Mouse (Mus musculus) stomach, embryonic 15.5 days (tissue): ENCODE measurements around the gene Map3k14. TPM values are rescaled to one million over a fixed set of nuclear protein-coding genes. Genes with fewer than 3 reads are reported as not detected.

Source experiments
- ATAC-seq: fragments of 200-750 bp; cut with Nextera tagmentation; 2 replicates; pipeline ENCODE4 v1.8.0; 2017; ENCODE audit warnings: low read depth, moderate number of reproducible peaks, moderate TSS enrichment; ENCODE audit not compliant: insufficient read depth, low FRiP score
- H3K27ac ChIP-seq: fragments of 300-500 bp; sonication (generic); 2 replicates; pipeline ENCODE4 v1.5.1; 2015; ENCODE audit warnings: mild to moderate bottlenecking, inconsistent platforms
- H3K27me3 ChIP-seq: fragments of 300-500 bp; sonication (generic); replicated peaks from 2 replicates; pipeline ENCODE4 v1.6.1; 2015; ENCODE audit warnings: inconsistent platforms
- H3K36me3 ChIP-seq: fragments of 300-500 bp; sonication (generic); 2 replicates; pipeline ENCODE4 v1.6.1; 2015; ENCODE audit warnings: inconsistent platforms
- H3K4me1 ChIP-seq: fragments of 300-500 bp; sonication (generic); 2 replicates; pipeline ENCODE4 v1.6.1; 2015; ENCODE audit warnings: inconsistent platforms
- H3K4me2 ChIP-seq: fragments of 300-500 bp; sonication (generic); 2 replicates; pipeline ENCODE4 v1.6.1; 2015; ENCODE audit warnings: mild to moderate bottlenecking, inconsistent platforms
- H3K4me3 ChIP-seq: fragments of 300-500 bp; sonication (generic); replicated peaks from 2 replicates; pipeline ENCODE4 v1.5.1; 2015; ENCODE audit warnings: inconsistent platforms
- H3K9ac ChIP-seq: fragments of 300-500 bp; sonication (generic); 2 replicates; pipeline ENCODE4 v1.6.1; 2015; ENCODE audit warnings: inconsistent platforms
- H3K9me3 ChIP-seq: fragments of 300-500 bp; sonication (generic); 2 replicates; pipeline ENCODE4 v1.6.1; 2016; ENCODE audit warnings: inconsistent platforms
- WGBS: fragments of 180-500 bp; shearing (Covaris S2); methylation state at CpG from one replicate; pipeline ENCODE4 v1.1.7; 2015; 5-methylcytosine and 5-hydroxymethylcytosine counted together
- polyA plus RNA-seq: library from polyadenylated mRNA; unstranded; fragments of >200 nt; fragmentation: Nextera tagmentation; extraction: Ambion mirVana; gene quantifications from 2 replicates; pipeline ENCODE4 v1.2.1, GENCODE M21; 2015

Gene Map3k14
- polyA plus RNA-seq, 1 experiment from 2014 or later, result 3.6 TPM

- Histone ChIP-seq H3K27me3 (no peaks in the 10 kb centered on the region), H3K27ac (no peak overlapping the region), H3K4me1 (peaks cover 22% of the 10 kb centered on the region), H3K36me3 (no peaks in the 10 kb centered on the region), H3K4me3 (no peak overlapping the region), H3K9me3 (no peaks in the 10 kb centered on the region), H3K4me2 (no peak overlapping the region), H3K9ac (no peak overlapping the region)
- no peak for ATAC-seq
- 81% methylated on average over 4 of the region's 4 CpGs for WGBS
Observed at GRCm38 (mm10) chr11:103257938-103258481, 9.3 kb downstream of the Map3k14 start.

DNA sequence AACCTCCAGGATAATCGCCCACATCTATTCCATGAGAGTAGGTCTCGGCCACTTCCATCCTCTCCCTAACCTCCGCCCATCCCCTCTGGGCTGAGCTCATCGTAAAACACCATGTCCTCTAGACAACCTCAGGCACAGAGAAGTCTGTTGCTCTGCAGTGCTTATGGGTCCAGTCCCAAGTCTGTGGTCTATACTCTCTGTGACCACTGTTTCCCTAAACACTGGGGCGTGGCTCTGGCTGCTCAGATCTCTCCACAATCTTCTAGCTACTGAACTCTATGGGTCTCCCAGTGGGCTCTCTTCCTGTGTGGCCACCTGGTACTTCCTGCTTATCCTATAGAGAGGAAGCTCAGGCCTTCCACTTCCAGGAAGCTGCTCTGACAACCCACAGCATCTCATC, 13.7 kb downstream of the Map3k14 start:
- Histone ChIP-seq H3K36me3 (no peaks in the 10 kb centered on the region), H3K4me2 (no peak overlapping the region), H3K27me3 (no peaks in the 10 kb centered on the region), H3K9me3 (no peaks in the 10 kb centered on the region), H3K9ac (no peak overlapping the region), H3K27ac (no peak overlapping the region), H3K4me3 (no peak overlapping the region), H3K4me1 (0 out of 2 replicates have a peak, but pooled peaks cover 19% of the 10 kb centered on the region)
- peak; percentile 22; the same call in 1 of the 2 replicates for ATAC-seq
- 88% methylated on average over 5 of the region's 5 CpGs for WGBS

DNA sequence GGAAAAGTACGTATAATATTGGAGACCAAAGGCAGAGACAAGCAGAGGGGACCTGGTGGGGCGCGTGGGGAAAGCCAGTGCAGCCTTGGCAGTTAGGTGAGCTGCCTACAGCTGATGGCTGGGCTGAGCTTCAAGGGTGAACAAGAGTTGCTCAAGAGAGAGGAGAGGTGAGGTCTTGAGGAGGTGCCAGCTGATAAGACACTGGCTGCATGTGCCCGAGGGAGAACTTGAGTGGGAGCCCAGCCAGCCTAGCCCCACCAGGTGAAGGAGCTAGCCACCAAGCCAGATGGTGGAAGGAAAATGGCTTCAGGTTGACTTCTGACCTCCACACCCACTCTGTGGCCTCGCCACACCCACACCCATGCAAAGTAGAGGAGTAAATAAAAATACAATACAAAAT, 14.9 kb downstream of the Map3k14 start:
- Histone ChIP-seq H3K4me1 (peaks cover 28% of the 10 kb centered on the region), H3K9me3 (no peaks in the 10 kb centered on the region), H3K9ac (no peak overlapping the region), H3K27ac (no peak overlapping the region), H3K27me3 (no peaks in the 10 kb centered on the region), H3K36me3 (no peaks in the 10 kb centered on the region), H3K4me2 (no peak overlapping the region), H3K4me3 (no peak overlapping the region)
- no peak for ATAC-seq
- 80% methylated on average over 5 of the region's 5 CpGs for WGBS

- Histone ChIP-seq H3K9ac (no peak overlapping the region), H3K9me3 (no peaks in the 10 kb centered on the region), H3K27me3 (no peaks in the 10 kb centered on the region), H3K36me3 (no peaks in the 10 kb centered on the region), H3K4me3 (no peak overlapping the region), H3K4me1 (peaks cover 37% of the 10 kb centered on the region), H3K27ac (no peak overlapping the region), H3K4me2 (no peak overlapping the region)
- WGBS, result 83% methylated on average over 3 of the region's 3 CpGs
- ATAC-seq, result no peak
Observed at GRCm38 (mm10) chr11:103250324-103250723, 16.9 kb downstream of the Map3k14 start.

DNA sequence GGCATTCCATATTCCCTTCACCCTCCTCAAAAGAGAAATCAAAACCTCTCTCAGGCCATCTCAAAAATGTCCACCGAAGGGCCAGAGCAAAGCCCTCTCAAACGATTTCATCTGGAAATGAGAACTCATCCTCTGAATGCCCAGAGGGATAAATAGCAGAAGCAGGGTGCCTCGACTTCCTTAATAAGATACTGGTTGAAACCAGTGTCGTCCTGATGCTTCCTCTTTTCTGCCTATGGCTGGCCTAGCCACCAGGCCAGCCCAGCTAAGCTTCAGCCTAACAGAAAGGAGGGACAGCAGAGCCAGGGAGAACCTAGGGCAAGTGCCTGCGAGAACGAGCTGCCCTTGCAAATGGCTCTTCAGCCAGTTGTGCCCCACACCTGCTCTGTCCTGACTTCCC, 17.8 kb downstream of the Map3k14 start:
- WGBS, result 56% methylated on average over 6 of the region's 6 CpGs
- H3K9ac ChIP-seq, result no peak overlapping the region
- no peak for ATAC-seq
- peak overlapping the region; percentile 31; the same call in 1 of the 2 replicates for H3K27ac ChIP-seq
- 0 out of 2 replicates have a peak overlapping the region, but pooled peaks have one; percentile 2 for H3K4me2 ChIP-seq
- no peak overlapping the region for H3K4me3 ChIP-seq
- H3K36me3 ChIP-seq, result no peaks in the 10 kb centered on the region
- H3K9me3 ChIP-seq, result no peaks in the 10 kb centered on the region
- H3K4me1 ChIP-seq, result peaks cover 37% of the 10 kb centered on the region
- H3K27me3 ChIP-seq, result no peaks in the 10 kb centered on the region

DNA sequence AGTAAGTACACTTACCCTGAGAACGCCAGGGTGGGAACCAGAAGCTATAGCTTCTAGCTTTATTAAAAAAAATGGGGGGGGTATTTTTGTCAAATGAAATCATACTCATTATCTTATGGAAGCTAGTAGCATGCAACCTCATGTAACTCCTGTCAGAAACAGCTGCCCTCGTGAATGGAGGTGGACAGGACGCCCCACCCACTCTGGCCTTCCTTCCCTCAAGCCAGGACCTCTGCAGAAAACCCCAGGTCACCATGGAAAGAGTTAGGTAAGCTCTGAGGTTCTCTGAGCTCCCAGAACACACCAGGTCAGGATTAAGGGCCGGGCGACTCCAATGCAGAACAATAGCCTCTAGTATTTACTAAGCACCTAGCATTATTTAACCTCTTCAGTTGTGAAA, 18.4 kb downstream of the Map3k14 start:
- H3K36me3 ChIP-seq, result no peaks in the 10 kb centered on the region
- ATAC-seq, result no peak
- H3K9ac ChIP-seq, result no peak overlapping the region
- H3K4me2 ChIP-seq, result no peak overlapping the region
- no peaks in the 10 kb centered on the region for H3K9me3 ChIP-seq
- no peak overlapping the region for H3K4me3 ChIP-seq
- H3K27ac ChIP-seq, result 0 out of 2 replicates have a peak overlapping the region, but pooled peaks have one; percentile 31
- 61% methylated on average over 5 of the region's 5 CpGs for WGBS
- H3K4me1 ChIP-seq, result peaks cover 37% of the 10 kb centered on the region
- no peaks in the 10 kb centered on the region for H3K27me3 ChIP-seq

DNA sequence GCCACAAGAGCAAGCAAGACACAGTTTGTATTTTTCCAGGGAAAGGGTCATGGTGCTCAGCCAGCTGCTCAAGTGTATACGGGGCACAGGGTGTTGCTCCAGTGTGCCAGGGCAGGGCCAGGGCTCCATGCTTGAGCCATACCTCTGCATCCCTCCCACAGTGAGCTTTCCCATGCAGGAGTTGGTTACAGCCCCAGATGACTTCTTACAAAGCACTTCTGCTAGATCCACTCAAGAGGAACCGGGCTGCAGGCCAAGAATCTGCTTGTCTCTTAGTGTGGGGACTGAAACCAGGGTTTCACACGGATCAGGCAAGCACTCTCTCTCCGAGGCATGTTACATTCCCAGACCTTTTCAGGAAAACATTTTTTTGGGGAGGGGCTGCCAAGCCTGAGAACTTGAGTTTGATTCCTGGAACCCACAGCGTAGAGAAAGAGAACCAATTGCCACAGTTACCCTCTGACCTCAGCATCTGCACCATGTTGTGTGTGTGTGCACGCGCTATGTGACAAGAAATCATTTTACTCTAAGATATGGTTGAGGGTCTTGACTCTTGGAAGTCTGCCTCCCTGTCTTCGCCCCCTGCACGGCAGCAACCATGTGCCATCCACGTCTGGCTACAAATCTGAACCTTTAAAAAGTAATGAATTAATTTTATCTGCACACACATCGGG, 19.6 kb downstream of the Map3k14 start:
- H3K27ac ChIP-seq, result peak overlapping the region; percentile 81
- no peak overlapping the region for H3K4me3 ChIP-seq
- H3K27me3 ChIP-seq, result no peaks in the 10 kb centered on the region
- no peak overlapping the region for H3K9ac ChIP-seq
- H3K36me3 ChIP-seq, result no peaks in the 10 kb centered on the region
- WGBS, result 48% methylated on average over 11 of the region's 11 CpGs
- H3K4me1 ChIP-seq, result peaks cover 32% of the 10 kb centered on the region
- H3K4me2 ChIP-seq, result no peak overlapping the region
- peak; percentile 51; the same call in 1 of the 2 replicates for ATAC-seq
- no peaks in the 10 kb centered on the region for H3K9me3 ChIP-seq

DNA sequence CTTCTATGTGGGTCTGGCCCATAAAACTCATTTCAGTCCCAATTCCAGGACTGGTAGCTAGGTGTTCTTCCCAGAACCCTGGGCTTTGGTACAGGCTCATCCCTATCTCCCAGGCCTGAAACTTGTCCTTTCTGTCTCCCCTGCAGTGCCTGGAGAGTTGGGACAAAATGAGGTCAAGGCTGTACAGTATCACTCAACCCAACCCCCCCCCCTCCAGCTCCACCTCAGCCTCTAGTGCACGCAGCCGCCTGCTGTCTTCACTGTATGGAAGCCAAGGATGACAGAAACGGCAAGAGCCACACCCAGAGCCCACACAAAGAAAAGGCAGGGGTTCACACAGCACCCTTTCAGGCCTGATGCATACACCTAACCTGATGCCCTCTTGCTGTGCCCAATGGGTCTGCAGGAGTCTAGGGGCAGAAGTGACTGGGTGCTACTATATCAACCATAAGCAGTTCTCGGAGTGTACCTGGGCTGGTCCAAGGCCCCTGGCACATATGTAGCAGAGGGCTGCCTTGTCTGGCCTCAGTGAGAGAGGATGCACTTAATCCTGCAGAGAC, 20.5 kb downstream of the Map3k14 start:
- Histone ChIP-seq H3K9ac (no peak overlapping the region), H3K36me3 (no peaks in the 10 kb centered on the region), H3K9me3 (no peaks in the 10 kb centered on the region), H3K4me3 (no peak overlapping the region), H3K27ac (peak overlapping the region; percentile 76), H3K27me3 (no peaks in the 10 kb centered on the region), H3K4me2 (0 out of 2 replicates have a peak overlapping the region, but pooled peaks have one; percentile 1), H3K4me1 (peaks cover 32% of the 10 kb centered on the region)
- 46% methylated on average over 4 of the region's 4 CpGs for WGBS
- peak; percentile 25; the same call in 1 of the 2 replicates for ATAC-seq

DNA sequence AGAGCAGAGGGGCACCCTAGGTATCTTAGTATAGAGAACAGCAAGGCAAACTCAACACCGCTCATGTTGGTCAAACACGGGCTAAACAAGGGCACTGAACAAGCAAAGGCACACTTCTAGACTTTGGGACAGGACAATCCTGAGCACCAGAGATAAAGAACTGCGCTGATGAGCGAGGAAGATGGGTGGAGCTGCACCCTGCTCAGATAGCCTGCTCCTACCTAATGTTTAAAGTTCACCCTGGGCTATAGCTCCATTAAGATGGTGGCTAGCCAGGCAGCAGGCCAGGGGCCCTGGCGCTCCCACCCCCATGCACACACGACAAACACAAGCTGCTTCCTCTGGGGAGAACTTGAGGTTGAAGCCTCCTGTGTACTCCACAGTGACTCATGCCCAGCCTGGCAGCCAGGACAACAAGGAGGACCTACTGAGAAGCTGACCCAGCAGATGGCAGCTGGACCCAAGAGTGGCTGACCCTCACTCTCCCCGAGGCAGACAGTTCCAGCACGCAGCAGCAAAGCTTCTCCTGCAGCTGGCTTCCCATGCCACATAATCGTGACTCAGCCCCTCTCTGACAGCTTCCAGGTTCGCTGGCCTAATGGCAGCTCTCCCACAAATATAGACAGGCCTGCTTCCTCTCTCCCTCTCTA, 21.1 kb downstream of the Map3k14 start:
- H3K9ac ChIP-seq, result no peak overlapping the region
- peaks cover 32% of the 10 kb centered on the region for H3K4me1 ChIP-seq
- H3K27ac ChIP-seq, result peak overlapping the region; percentile 76
- ATAC-seq, result peak; percentile 8; the same call in 1 of the 2 replicates
- H3K27me3 ChIP-seq, result no peaks in the 10 kb centered on the region
- WGBS, result 51% methylated on average over 10 of the region's 10 CpGs
- no peak overlapping the region for H3K4me3 ChIP-seq
- 0 out of 2 replicates have a peak overlapping the region, but pooled peaks have one; percentile 1 for H3K4me2 ChIP-seq
- H3K9me3 ChIP-seq, result no peaks in the 10 kb centered on the region
- H3K36me3 ChIP-seq, result no peaks in the 10 kb centered on the region

- ATAC-seq, result no peak
- Histone ChIP-seq H3K36me3 (0 out of 2 replicates have a peak, but pooled peaks cover 4% of the 10 kb centered on the region), H3K9ac (no peak overlapping the region), H3K27ac (no peak overlapping the region), H3K4me3 (no peak overlapping the region), H3K4me1 (peaks cover 36% of the 10 kb centered on the region), H3K4me2 (no peak overlapping the region), H3K27me3 (no peaks in the 10 kb centered on the region), H3K9me3 (no peaks in the 10 kb centered on the region)
- 77% methylated on average over 4 of the region's 4 CpGs for WGBS
Observed at GRCm38 (mm10) chr11:103244856-103245255, 22.4 kb downstream of the Map3k14 start.

GRCm38 (mm10) chr11:103240740-103241139, 26.5 kb downstream of the Map3k14 start:
- WGBS, result 30% methylated on average over 7 of the region's 7 CpGs

DNA sequence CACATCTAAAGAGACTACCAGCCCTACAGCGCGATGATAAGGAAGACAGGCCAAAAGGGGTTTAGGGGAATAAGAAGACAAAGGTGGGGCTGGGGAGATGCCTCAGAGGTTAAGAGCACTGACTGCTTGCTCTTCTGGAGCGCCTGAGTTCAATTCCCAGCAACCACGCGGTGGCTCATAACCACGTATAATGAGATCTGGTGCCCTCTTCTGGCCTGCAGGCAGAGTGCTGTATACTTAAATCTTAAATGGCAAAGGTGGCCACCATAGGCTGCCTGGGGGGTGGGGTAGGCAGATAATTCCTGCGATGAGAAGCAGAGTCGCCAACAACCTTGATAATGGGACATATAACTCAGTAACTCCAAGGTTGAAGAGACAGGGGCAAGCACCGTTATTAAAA, 29.5 kb downstream of the Map3k14 start:
- whole genome bisulfite sequencing, result 68% methylated on average over 9 of the region's 9 CpGs

More at GRCm38 (mm10) chr11:103240740-103241139, 26.5 kb downstream of the Map3k14 start:
- Histone ChIP-seq H3K4me3 (no peak overlapping the region), H3K27me3 (no peaks in the 10 kb centered on the region), H3K4me2 (no peak overlapping the region), H3K4me1 (peaks cover 5% of the 10 kb centered on the region), H3K9ac (no peak overlapping the region), H3K36me3 (peaks cover 30% of the 10 kb centered on the region), H3K27ac (no peak overlapping the region), H3K9me3 (no peaks in the 10 kb centered on the region)
- peak; percentile 39; the same call in 1 of the 2 replicates for ATAC-seq

More for the DNA sequence above, 29.5 kb downstream of the Map3k14 start:
- Histone ChIP-seq H3K4me1 (0 out of 2 replicates have a peak, but pooled peaks cover 4% of the 10 kb centered on the region), H3K27me3 (no peaks in the 10 kb centered on the region), H3K4me2 (no peak overlapping the region), H3K27ac (no peak overlapping the region), H3K9me3 (no peaks in the 10 kb centered on the region), H3K4me3 (no peak overlapping the region), H3K36me3 (peaks cover 30% of the 10 kb centered on the region), H3K9ac (no peak overlapping the region)
- no peak for ATAC-seq
